Mouse (Mus musculus) kidney, adult 11 months (tissue): Measurements from ENCODE around the gene Idnk.

Experiments used
- DNase-seq: peaks from one replicate; pipeline ENCODE4 v3.0.0; 2022

Gene Idnk

DNA sequence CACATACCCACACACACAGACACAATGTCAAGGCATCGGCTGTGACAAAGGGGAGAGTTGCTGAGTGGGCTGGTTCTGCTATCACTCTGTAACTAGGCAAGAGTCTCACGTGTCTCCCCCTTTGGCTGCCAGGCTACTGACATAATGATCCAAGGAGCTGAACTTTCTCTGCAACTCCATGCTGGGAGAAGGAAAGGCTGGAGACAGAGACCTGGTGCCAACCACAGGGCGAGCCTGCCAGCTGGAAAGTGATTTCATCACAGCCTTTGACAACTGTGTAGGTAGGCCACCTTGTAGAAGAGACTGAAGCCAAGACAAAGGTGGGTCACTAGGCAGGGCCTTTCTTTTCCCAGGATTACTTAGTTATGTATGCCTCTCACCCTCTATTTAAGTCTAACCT lies 39.8 kb downstream of the Idnk start:
- DNase-seq, result peak; percentile 56

DNA sequence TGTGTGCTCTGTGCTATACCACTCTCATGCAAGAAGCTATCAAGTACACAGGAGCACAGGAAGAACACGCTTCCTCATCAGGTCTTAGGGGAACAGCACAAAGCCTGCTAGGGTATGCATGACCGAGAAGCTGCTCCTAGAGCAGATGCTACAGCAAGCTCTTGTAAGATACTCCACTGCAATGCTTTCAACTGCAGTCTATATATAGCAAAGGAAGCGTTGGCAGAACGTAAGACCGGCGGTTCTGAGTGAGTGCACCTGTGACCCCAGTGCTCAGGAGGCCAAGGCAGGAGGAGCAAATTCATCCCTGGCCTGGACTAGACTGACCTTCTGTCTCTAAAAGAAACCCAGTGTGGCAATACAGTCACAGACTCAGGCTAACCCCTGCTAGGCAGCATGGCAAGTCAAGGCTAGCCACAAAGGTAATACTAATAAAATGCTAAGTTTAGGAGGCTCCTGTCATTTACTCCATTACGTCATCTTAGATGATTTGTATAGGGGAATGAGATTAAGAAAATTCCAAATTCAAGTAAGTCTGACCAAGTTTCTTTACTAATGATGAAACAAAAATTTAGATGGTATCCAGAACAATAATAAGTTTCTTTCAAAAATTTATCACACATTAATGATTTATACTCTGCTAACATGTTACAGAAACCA lies 40.7 kb downstream of the Idnk start:
- DNase-seq, result no peak

GRCm38 (mm10) chr13:58201343-58201742 lies 43.9 kb downstream of the Idnk start:
- no peak for DNase-seq

GRCm38 (mm10) chr13:58201908-58202307 lies 44.5 kb downstream of the Idnk start:
- DNase-seq, result no peak

GRCm38 (mm10) chr13:58202903-58203302 lies 45.5 kb downstream of the Idnk start:
- no peak for DNase-seq

DNA sequence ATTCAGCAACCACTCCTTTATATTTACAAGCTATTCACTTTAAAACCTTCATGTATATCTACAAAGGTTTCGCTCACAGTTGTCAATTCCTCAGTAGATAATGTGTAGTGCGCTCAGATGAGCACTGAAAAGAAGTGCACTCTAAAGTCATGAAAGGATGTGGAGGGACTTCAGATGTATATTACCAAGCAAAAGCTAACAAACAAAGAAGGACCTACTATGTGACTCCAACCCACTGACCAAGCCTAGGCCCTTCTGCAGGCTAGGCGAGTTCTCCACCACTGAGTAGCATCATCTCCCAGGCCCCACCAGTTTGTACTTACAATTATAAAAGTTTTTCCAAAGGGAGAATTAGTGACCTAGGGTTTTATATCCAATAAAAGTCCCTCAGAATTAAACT lies 46.8 kb downstream of the Idnk start:
- no peak for DNase-seq

DNA sequence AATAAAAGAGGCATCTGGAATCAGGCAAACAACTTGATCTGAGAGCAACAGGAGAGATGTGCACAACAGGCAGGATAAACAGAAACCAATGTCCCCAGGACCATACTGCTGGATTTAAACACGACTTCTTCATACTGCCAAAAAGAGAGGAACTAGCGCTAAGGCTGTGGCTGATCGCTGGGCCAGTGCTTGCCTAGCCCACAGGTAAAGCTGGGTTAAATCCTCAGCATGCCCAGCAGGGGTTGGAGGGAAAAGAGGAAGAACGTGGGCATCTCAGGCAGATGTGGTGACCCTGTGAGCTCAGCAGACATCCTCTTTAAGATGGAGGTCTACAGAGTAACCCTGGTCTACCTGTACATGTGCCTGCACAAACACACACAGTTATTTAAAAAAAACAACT lies 47.5 kb downstream of the Idnk start:
- no peak for DNase-seq

DNA sequence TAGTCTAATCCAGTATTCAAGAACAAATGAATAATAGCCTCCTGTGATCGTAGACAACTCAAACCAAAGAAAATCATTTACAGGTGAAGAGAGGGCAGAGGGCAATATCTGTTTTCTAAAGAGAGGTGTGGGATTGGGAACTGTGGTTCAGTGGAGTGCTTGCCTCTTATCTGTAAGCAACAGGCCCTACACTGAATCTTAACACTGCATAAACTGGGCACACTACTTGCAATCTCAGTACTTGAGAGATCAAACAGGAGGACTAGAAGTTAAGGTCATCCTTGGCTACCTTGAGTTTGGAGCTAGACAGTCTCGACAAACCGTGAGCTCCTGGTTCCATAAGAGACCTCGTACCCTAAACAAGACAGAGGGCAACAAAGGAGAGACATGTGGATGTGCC lies 48.6 kb downstream of the Idnk start:
- no peak for DNase-seq

GRCm38 (mm10) chr13:58210441-58210840 lies 53.0 kb downstream of the Idnk start:
- no peak for DNase-seq

DNA sequence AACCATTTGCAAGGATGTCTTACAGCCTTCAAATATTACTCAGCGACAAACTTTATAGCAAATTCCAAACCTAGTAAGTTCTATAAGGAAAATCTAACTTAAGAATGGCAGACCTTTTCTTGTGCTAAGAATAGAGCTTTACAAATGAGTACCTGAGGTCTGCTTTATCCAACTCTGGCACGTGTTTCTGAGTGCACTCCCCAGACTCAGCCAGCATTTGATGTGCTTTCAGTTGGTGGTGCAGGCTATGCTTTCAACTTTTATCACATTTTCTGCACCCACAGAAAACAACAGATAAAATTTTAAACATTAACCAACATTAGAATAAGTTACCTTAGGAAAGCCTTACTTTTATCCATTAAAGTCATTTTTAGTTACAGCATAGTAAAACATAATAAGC lies 55.1 kb downstream of the Idnk start:
- no peak for DNase-seq

GRCm38 (mm10) chr13:58213801-58214200 lies 56.4 kb downstream of the Idnk start:
- DNase-seq, result no peak
